Mouse (Mus musculus) left cerebral cortex, adult 2 months (tissue): ENCODE results near the gene Ltb. TPM values are rescaled to one million over a fixed set of nuclear protein-coding genes. Genes with fewer than 3 reads are reported as not detected.

Experiments
- DNase-seq, 2 experiments: peaks; one replicate each; pipeline ENCODE4 v3.0.0; 2021 to 2022; ENCODE audit warnings: low spot score in 2 of 2, mixed read lengths in 1 of 2; ENCODE audit errors: extremely low spot score in 1 of 2
- H3K27ac ChIP-seq: fragments of 200-600 bp; 2 replicates; pipeline ENCODE4 v1.8.1; 2022
- H3K4me3 ChIP-seq: fragments of 200-600 bp; 2 replicates; pipeline ENCODE4 v1.8.1; 2022
- CTCF ChIP-seq: fragments of 200-600 bp; IDR thresholded peaks from 2 replicates; pipeline ENCODE4 v1.8.1; 2022; ENCODE audit warnings: antibody characterized with exemption, mild to moderate bottlenecking, moderate library complexity
- intact Hi-C: fragments of 180-260 bp; cut with DNase I; formaldehyde crosslinking; loops from one replicate; pipeline ENCODE4 v1.15.1; 2025
- total RNA-seq, 2 experiments: library from RNA; stranded (reverse); gene quantifications; 2 replicates each; pipeline ENCODE4 v1.2.3; 2021

The Ltb gene
- total RNA-seq, 2 experiments from 2014 or later: 0.79 to 0.86 TPM

DNA sequence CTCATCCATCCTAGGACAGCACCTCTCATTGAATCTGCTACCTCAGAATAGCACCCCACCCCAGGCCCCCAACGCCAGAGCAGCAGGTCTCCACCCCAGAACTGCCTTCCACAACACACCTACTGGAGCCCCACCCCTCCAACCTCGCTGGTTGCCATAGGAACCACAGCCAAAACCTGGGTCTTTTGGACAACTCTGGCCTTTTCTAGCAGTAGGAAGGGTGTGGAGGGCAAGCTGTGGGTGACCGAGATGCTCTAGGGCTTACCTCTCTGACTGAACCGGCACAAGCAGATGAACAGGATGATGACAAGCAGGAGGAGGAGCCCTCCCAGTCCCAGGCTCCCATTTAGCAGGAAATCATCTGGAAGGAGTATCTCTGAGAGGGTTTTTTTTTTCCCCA, 7.6 kb upstream of the Ltb start:
- peak overlapping the region; percentile 3; the same call in 1 of the 2 replicates for H3K4me3 ChIP-seq
- intact Hi-C loops: no loop called here
- no peak overlapping the region; the same call in 1 of the 2 replicates for H3K27ac ChIP-seq
- no peak for TF ChIP-seq CTCF
- no peak for DNase-seq

DNA sequence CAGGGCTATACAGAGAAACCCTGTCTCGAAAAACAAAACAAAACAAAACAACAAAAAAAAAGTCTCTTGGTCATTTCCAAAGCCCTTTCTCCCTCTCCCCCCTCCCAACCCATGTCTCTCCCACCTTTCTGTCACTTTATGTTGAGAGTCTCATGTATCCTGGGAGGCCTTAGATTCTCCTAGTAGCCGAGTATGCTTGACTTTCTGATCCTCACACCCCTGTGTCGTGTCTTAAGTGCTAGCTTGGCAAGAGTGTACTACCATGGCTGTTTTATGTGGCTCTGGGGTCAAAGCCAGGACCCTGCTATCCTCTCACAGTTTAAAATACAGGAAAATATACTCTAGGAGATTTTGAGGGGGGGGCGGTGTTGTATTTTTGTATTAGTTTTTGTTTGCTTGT, 6.9 kb upstream of the Ltb start:
- no peak for TF ChIP-seq CTCF
- intact Hi-C loops: no loop called here
- H3K4me3 ChIP-seq: no peak overlapping the region
- no peak for DNase-seq
- H3K27ac ChIP-seq: no peak overlapping the region

DNA sequence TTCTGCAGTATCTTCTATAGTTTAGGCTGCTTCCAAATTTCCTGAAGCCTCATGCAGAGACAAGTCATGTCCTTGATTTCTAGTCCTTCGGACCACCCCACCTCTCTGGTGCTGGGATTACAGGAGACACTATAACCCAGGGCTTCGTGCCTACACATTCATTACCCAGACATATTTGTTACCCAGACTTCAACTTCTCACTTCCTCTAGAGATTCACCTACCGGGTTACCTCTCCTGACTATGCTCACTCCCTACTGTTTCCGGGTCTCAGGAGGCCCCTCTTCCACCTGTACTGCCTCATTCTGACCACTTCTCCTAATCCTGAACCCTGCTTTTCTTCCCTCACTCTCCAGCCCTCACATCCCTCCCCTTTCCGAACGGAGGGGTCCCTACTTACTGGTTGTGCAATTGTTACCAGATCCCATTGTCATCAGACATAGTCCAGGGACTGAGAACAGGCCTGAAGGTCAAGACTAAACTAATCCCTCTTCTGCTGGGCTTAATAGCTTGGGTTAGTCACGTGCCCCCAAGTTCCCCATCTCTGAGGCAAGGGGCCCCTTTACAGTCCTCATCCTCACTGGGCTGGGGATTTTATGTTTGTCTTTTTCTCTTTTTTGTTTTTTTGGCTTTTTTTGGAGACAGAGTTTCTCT, 6.2 kb upstream of the Ltb start, which contains the start of gene Lst1:
TSS of gene Lst1 (minus strand) at position 481 of the 652 bp plus-strand sequence.
- Histone ChIP-seq H3K27ac (no peak within 1 kb of the TSS), H3K4me3 (no peak within 1 kb of the TSS)
- intact Hi-C loops: no loop called here
- no peak for TF ChIP-seq CTCF
- DNase-seq: no peak

DNA sequence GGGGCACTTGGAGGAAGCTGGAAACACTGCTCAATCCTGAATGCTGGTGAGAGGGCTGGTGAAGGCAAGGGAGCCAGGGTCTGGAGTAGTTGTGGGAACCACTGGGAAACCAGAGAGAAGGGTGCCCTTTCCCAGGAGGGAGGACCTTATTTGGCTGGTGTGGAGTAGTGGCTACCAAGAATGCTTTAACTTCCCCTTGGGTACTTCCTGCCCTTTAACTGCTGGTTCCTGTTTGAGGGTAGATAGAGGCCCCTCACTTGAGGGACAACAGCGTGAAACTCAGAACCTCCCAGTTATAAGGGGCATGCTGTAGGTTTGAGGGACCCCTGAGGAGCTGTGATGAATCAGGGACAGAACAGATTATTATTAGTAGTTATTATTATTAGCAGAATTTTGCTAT, 5.1 kb upstream of the Ltb start:
- Histone ChIP-seq H3K27ac (peak overlapping the region; percentile 7; the same call in 1 of the 2 replicates), H3K4me3 (no peak overlapping the region)
- no peak for DNase-seq
- no peak for TF ChIP-seq CTCF
- intact Hi-C loops: no loop called here

DNA sequence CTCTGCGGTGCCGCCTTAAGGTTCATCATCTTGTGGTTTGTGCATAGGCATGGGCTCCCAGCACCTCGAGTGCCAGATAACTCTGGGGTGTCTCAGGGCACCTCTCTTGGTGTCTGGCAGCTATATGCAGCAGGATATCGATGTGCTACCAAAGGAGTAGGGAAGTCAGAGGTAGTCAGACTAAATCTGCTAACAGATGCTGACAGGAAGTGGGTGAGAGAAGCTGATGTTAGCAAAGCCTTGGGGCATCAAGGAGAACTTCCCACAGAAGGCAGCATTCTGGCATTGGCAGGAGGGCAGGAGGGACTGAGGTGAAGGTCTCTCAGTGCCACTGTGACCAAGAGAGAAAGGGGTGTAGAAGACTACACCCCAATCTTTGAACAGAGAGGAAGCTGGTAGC, 4.1 kb upstream of the Ltb start:
- no peak for TF ChIP-seq CTCF
- H3K4me3 ChIP-seq: no peak overlapping the region
- H3K27ac ChIP-seq: no peak overlapping the region; the same call in 1 of the 2 replicates
- intact Hi-C loops: no loop called here
- no peak for DNase-seq

DNA sequence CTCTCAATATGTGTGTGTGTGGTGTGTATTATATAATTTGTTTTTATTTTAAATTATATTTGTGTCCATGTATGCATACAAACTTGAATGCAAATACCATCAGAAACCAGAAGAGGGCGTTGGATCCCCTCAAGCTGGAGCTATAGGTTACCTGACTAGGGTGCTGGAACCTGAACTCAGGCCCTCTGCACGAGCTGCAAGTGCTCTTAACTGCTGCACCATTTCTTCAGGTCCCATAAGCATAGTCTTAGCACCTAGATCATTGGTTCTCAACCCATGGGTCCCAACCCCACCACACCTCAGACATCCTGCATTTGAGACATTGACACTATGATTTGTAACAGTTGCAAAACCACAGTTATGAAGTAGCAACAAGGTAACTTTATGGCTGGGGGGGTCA, 2.5 kb upstream of the Ltb start:
- Histone ChIP-seq H3K4me3 (no peak overlapping the region), H3K27ac (no peak overlapping the region)
- no peak for DNase-seq
- intact Hi-C loops: no loop called here
- no peak; the same call in 1 of the 2 replicates for TF ChIP-seq CTCF

DNA sequence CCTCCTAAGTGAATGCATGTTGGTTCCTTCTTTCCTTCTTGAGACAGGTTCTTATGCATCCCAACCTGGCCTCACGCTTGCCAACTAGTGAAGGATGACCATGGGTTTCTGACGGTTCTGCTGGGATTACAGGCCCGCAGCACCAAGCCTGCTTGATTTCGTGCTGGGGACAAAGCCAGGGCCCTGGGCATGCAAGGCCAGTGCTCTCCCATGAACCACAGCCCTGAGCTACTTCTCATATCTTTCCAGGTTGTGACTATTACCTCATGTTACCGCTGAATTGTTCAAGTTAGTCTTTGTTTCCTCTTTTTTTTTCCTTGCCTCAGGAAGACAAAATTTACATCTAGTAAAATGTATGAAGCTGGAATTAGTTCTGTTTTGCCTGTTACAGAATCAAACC, 1.3 kb upstream of the Ltb start:
- intact Hi-C loops: no loop called here
- Histone ChIP-seq H3K4me3 (no peak overlapping the region), H3K27ac (no peak overlapping the region)
- no peak for TF ChIP-seq CTCF
- DNase-seq: no peak

DNA sequence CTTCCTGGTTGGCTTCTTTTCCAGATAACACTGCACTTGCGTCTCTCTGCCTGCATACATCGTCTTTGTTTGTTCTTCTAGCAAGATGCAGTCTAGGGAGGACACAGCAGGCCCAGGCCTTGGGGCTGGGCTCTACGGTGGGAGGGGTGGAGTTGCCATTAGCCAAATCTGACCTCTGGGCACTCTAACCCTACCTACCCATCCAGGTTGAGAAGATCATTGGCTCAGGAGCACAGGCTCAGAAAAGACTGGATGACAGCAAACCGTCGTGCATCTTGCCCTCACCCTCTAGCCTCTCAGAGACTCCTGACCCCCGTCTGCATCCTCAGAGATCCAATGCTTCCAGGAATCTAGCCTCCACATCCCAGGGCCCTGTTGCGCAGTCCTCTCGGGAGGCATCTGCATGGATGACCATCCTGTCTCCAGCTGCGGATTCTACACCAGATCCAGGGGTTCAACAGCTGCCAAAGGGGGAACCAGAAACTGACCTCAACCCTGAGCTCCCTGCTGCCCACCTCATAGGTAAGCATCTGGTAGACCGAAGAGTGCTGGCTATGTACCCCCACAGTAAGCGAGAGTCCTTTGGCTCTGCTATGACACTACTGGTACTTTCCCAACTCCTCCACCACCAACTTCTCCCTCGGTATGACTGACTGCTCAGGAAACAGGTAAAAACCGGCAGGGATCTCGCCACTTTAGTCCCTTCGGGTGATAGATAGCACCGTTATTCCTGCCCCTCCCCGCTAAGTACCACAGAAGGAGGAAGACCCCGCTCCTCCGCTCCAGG, 798 bp downstream of the Ltb start:
- no peak for DNase-seq
- no peak for TF ChIP-seq CTCF
- intact Hi-C loops: no loop called here
- no peak overlapping the region for H3K27ac ChIP-seq
- H3K4me3 ChIP-seq: peak overlapping the region; percentile 47

DNA sequence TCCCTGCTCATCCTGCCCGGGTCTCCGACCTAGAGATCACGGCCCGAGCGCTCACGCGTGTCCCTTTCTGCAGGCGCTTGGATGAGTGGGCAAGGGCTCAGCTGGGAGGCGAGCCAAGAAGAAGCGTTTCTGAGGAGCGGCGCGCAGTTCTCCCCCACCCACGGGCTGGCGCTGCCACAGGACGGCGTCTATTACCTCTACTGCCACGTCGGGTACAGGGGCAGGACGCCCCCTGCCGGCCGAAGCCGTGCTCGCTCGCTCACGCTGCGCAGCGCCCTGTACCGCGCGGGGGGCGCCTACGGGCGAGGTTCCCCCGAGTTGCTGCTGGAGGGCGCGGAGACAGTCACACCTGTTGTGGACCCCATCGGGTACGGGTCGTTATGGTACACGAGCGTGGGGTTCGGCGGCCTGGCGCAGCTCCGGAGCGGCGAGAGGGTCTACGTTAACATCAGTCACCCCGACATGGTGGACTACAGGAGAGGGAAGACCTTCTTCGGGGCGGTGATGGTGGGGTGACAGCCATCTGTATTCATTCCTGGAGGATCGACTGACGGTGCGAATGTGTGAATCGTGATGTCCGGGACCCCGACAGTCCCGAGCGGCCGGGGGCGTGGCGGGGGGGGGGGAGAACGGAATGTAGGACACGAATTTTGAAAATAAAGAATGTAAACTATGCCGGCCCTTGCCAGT, 1.5 kb downstream of the Ltb start:
- DNase-seq: peak; percentile 78 to 79
- H3K27ac ChIP-seq: no peak overlapping the region
- peak overlapping the region; percentile 47 for H3K4me3 ChIP-seq
- peak; percentile 91 for TF ChIP-seq CTCF
- intact Hi-C loops: no loop called here

DNA sequence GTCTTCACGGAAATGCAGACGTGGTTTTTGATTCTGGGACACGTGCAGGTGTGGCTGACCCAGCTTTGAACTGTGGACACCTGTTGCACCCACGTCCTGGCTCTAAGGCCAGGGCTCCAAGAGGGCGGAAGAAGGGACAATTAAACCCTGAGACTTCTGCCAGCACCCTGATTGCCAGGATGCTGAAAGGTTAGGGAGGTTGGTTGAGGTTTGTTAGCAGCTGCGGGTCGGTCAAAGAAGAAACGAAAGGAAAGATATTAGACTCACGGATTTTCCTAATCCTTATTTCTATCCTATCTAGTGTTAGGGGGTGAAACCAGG, 2.0 kb downstream of the Ltb start:
- intact Hi-C loops: no loop called here
- H3K4me3 ChIP-seq: peak overlapping the region; percentile 47

DNA sequence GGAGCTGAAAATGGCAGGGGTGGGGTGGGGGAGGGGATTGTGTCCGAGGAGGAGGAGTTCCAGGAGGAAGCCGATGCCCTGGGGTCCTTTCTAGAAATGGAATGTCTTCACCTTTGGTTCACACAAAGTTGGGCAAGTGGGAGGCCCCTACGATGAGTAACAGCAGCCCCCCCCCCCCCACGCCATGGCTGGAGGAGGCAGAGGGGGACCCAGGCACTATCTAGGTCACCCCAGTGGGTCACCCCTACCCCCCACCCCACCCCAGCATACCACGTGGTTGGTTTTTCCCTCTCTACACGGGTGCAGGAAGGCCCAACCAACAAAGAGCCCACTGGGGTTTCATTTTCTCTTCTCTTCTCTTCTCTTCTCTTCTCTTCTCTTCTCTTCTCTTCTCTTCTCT, 2.9 kb downstream of the Ltb start:
- intact Hi-C loops: no loop called here
- DNase-seq: no peak
- Histone ChIP-seq H3K4me3 (no peak overlapping the region), H3K27ac (no peak overlapping the region)
- TF ChIP-seq CTCF: no peak

More for the DNA sequence above, 2.0 kb downstream of the Ltb start:
- TF ChIP-seq CTCF: no peak
- no peak for DNase-seq
- no peak overlapping the region for H3K27ac ChIP-seq

DNA sequence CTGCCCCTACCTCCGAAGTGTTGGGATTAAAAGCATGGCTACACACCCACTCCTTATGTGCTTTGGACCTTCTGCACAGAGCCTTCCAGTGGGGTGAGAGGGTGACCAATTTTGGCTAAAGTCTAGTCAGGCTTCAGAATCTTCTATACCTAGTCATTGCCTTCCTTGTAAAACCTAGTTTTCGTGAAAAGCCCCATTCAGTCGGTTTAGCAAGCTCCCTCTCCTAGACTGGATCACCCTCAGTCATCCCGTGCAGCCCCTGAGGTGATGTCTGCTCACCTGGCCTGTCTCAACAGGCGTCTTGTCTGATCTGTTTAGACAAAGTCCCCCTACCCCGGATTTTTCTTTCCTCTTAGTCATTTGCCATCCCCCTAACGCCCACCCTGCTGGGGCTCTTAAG, 3.8 kb downstream of the Ltb start:
- DNase-seq: no peak
- Histone ChIP-seq H3K4me3 (no peak overlapping the region), H3K27ac (no peak overlapping the region)
- TF ChIP-seq CTCF: no peak
- intact Hi-C loops: no loop called here
